Mouse (Mus musculus): ENCODE data around the gene Dnaja2.

- no peak for TF ChIP-seq CTCF (IDR thresholded peaks at IDR 0.05; ENCODE audit: extremely low read depth, insufficient read depth, insufficient read length, insufficient replicate concordance)
- TF ChIP-seq POLR2A (IDR thresholded peaks at IDR 0.05; ENCODE audit: low read depth, low read length) = no peak
Observed at GRCm38 (mm10) chr8:85504704-85505103, 50.4 kb downstream of the Dnaja2 start.

Data from spleen, adult 2 months (tissue).